Mouse (Mus musculus): ENCODE data around the gene Setdb1. TPM values are rescaled to one million over a fixed set of nuclear protein-coding genes. Genes with fewer than 3 reads are reported as not detected.

Gene Setdb1
- polyA plus RNA-seq, 1 experiment from 2014 or later = 56.5 TPM

- H3K4me3 ChIP-seq (ENCODE audit: low read length) = peak overlapping the region; percentile 91; the same call in 1 of the 2 replicates
- 74% methylated on average over 6 of the region's 6 CpGs for WGBS
- H3K4me1 ChIP-seq (ENCODE audit: control insufficient read depth, insufficient read depth, low read length) = peaks cover 22% of the 10 kb centered on the region
- no peaks in the 10 kb centered on the region for H3K27me3 ChIP-seq (ENCODE audit: control insufficient read depth, insufficient read depth, low read length)
- H3K9me3 ChIP-seq (ENCODE audit: control insufficient read depth, low read length) = no peaks in the 10 kb centered on the region
- peak overlapping the region; percentile 56 for H3K4me2 ChIP-seq (replicated peaks; ENCODE audit: low read depth, low read length)
- ATAC-seq (ENCODE audit: low FRiP score, low TSS enrichment) = no peak
- 0 out of 2 replicates have a peak, but pooled peaks cover 6% of the 10 kb centered on the region for H3K36me3 ChIP-seq (ENCODE audit: control insufficient read depth, insufficient read depth, low read length)
- no peak overlapping the region for H3K9ac ChIP-seq (ENCODE audit: low read depth, low read length)
- H3K27ac ChIP-seq (ENCODE audit: low read depth, low read length) = no peak overlapping the region
Measured at GRCm38 (mm10) chr3:95314075-95314474, 42.9 kb downstream of the Setdb1 start.

- Histone ChIP-seq H3K4me3 (ENCODE audit: low read length) (no peak overlapping the region), H3K27me3 (ENCODE audit: control insufficient read depth, insufficient read depth, low read length) (no peaks in the 10 kb centered on the region), H3K27ac (ENCODE audit: low read depth, low read length) (no peak overlapping the region), H3K4me1 (ENCODE audit: control insufficient read depth, insufficient read depth, low read length) (peaks cover 18% of the 10 kb centered on the region), H3K4me2 (replicated peaks; ENCODE audit: low read depth, low read length) (no peak overlapping the region), H3K9ac (ENCODE audit: low read depth, low read length) (no peak overlapping the region), H3K36me3 (ENCODE audit: control insufficient read depth, insufficient read depth, low read length) (0 out of 2 replicates have a peak, but pooled peaks cover under 1% of the 10 kb centered on the region), H3K9me3 (ENCODE audit: control insufficient read depth, low read length) (no peaks in the 10 kb centered on the region)
- no peak for ATAC-seq (ENCODE audit: low FRiP score, low TSS enrichment)
- WGBS = 39% methylated on average over 7 of the region's 7 CpGs
Measured at GRCm38 (mm10) chr3:95313476-95313875, 43.5 kb downstream of the Setdb1 start.

GRCm38 (mm10) chr3:95312623-95313022 lies 44.4 kb downstream of the Setdb1 start:
- no peak for ATAC-seq (ENCODE audit: low FRiP score, low TSS enrichment)
- WGBS = 86% methylated on average over 6 of the region's 6 CpGs

GRCm38 (mm10) chr3:95310968-95311882 lies 45.8 kb downstream of the Setdb1 start:
- H3K27ac ChIP-seq (ENCODE audit: low read depth, low read length) = no peak overlapping the region
- no peak for ATAC-seq (ENCODE audit: low FRiP score, low TSS enrichment)
- no peak overlapping the region for H3K4me3 ChIP-seq (ENCODE audit: low read length)
- H3K4me2 ChIP-seq (replicated peaks; ENCODE audit: low read depth, low read length) = no peak overlapping the region
- no peaks in the 10 kb centered on the region for H3K27me3 ChIP-seq (ENCODE audit: control insufficient read depth, insufficient read depth, low read length)
- no peak overlapping the region for H3K9ac ChIP-seq (ENCODE audit: low read depth, low read length)
- no peaks in the 10 kb centered on the region for H3K9me3 ChIP-seq (ENCODE audit: control insufficient read depth, low read length)
- H3K36me3 ChIP-seq (ENCODE audit: control insufficient read depth, insufficient read depth, low read length) = no peaks in the 10 kb centered on the region
- 69% methylated on average over 9 of the region's 9 CpGs for WGBS
- H3K4me1 ChIP-seq (ENCODE audit: control insufficient read depth, insufficient read depth, low read length) = peaks cover 5% of the 10 kb centered on the region

More at GRCm38 (mm10) chr3:95312623-95313022, 44.4 kb downstream of the Setdb1 start:
- H3K9me3 ChIP-seq (ENCODE audit: control insufficient read depth, low read length) = no peaks in the 10 kb centered on the region
- H3K4me2 ChIP-seq (replicated peaks; ENCODE audit: low read depth, low read length) = no peak overlapping the region
- H3K4me1 ChIP-seq (ENCODE audit: control insufficient read depth, insufficient read depth, low read length) = peaks cover 12% of the 10 kb centered on the region
- H3K27ac ChIP-seq (ENCODE audit: low read depth, low read length) = no peak overlapping the region
- no peak overlapping the region for H3K9ac ChIP-seq (ENCODE audit: low read depth, low read length)
- H3K27me3 ChIP-seq (ENCODE audit: control insufficient read depth, insufficient read depth, low read length) = no peaks in the 10 kb centered on the region
- no peaks in the 10 kb centered on the region for H3K36me3 ChIP-seq (ENCODE audit: control insufficient read depth, insufficient read depth, low read length)
- H3K4me3 ChIP-seq (ENCODE audit: low read length) = no peak overlapping the region

GRCm38 (mm10) chr3:95310496-95310895 lies 46.5 kb downstream of the Setdb1 start:
- Histone ChIP-seq H3K27ac (ENCODE audit: low read depth, low read length) (no peak overlapping the region), H3K4me3 (ENCODE audit: low read length) (no peak overlapping the region), H3K36me3 (ENCODE audit: control insufficient read depth, insufficient read depth, low read length) (no peaks in the 10 kb centered on the region), H3K9me3 (ENCODE audit: control insufficient read depth, low read length) (no peaks in the 10 kb centered on the region), H3K27me3 (ENCODE audit: control insufficient read depth, insufficient read depth, low read length) (no peaks in the 10 kb centered on the region), H3K9ac (ENCODE audit: low read depth, low read length) (no peak overlapping the region), H3K4me2 (replicated peaks; ENCODE audit: low read depth, low read length) (no peak overlapping the region), H3K4me1 (ENCODE audit: control insufficient read depth, insufficient read depth, low read length) (no peaks in the 10 kb centered on the region)
- ATAC-seq (ENCODE audit: low FRiP score, low TSS enrichment) = no peak
- WGBS = 72% methylated on average over 3 of the region's 3 CpGs

GRCm38 (mm10) chr3:95307100-95307499 lies 49.9 kb downstream of the Setdb1 start, which contains the start of gene Anxa9:
Anxa9 (minus strand) TSS chr3:95307176.
- 53% methylated on average over 7 of the region's 7 CpGs for WGBS
- peak; percentile 33; the same call in 1 of the 2 replicates for ATAC-seq (ENCODE audit: low FRiP score, low TSS enrichment)

GRCm38 (mm10) chr3:95306244-95306643 lies 50.8 kb downstream of the Setdb1 start:
- 85% methylated on average over 4 of the region's 4 CpGs for WGBS
- H3K4me3 ChIP-seq (ENCODE audit: low read length) = no peak overlapping the region
- H3K9me3 ChIP-seq (ENCODE audit: control insufficient read depth, low read length) = no peaks in the 10 kb centered on the region
- no peak for ATAC-seq (ENCODE audit: low FRiP score, low TSS enrichment)
- H3K27me3 ChIP-seq (ENCODE audit: control insufficient read depth, insufficient read depth, low read length) = no peaks in the 10 kb centered on the region
- H3K9ac ChIP-seq (ENCODE audit: low read depth, low read length) = no peak overlapping the region
- no peak overlapping the region for H3K27ac ChIP-seq (ENCODE audit: low read depth, low read length)
- no peaks in the 10 kb centered on the region for H3K4me1 ChIP-seq (ENCODE audit: control insufficient read depth, insufficient read depth, low read length)
- no peak overlapping the region for H3K4me2 ChIP-seq (replicated peaks; ENCODE audit: low read depth, low read length)
- no peaks in the 10 kb centered on the region for H3K36me3 ChIP-seq (ENCODE audit: control insufficient read depth, insufficient read depth, low read length)

More at GRCm38 (mm10) chr3:95307100-95307499, 49.9 kb downstream of the Setdb1 start, which contains the start of gene Anxa9:
- Histone ChIP-seq H3K4me3 (ENCODE audit: low read length) (no peak within 1 kb of the TSS), H3K9ac (ENCODE audit: low read depth, low read length) (no peak within 1 kb of the TSS), H3K4me2 (replicated peaks; ENCODE audit: low read depth, low read length) (no peak within 1 kb of the TSS), H3K27me3 (ENCODE audit: control insufficient read depth, insufficient read depth, low read length) (no peaks in the 10 kb centered on the region), H3K4me1 (ENCODE audit: control insufficient read depth, insufficient read depth, low read length) (no peaks in the 10 kb centered on the region), H3K36me3 (ENCODE audit: control insufficient read depth, insufficient read depth, low read length) (no peaks in the 10 kb centered on the region), H3K9me3 (ENCODE audit: control insufficient read depth, low read length) (no peaks in the 10 kb centered on the region), H3K27ac (ENCODE audit: low read depth, low read length) (peak within 1 kb of the TSS; percentile 42)

GRCm38 (mm10) chr3:95301204-95301796 lies 55.7 kb downstream of the Setdb1 start:
- ATAC-seq (ENCODE audit: low FRiP score, low TSS enrichment) = no peak
- Histone ChIP-seq H3K9ac (ENCODE audit: low read depth, low read length) (no peak overlapping the region), H3K4me1 (ENCODE audit: control insufficient read depth, insufficient read depth, low read length) (no peaks in the 10 kb centered on the region; the same call in 1 of the 2 replicates), H3K36me3 (ENCODE audit: control insufficient read depth, insufficient read depth, low read length) (no peaks in the 10 kb centered on the region), H3K4me2 (replicated peaks; ENCODE audit: low read depth, low read length) (no peak overlapping the region), H3K27me3 (ENCODE audit: control insufficient read depth, insufficient read depth, low read length) (no peaks in the 10 kb centered on the region), H3K9me3 (ENCODE audit: control insufficient read depth, low read length) (no peaks in the 10 kb centered on the region), H3K4me3 (ENCODE audit: low read length) (no peak overlapping the region), H3K27ac (ENCODE audit: low read depth, low read length) (no peak overlapping the region)
- 82% methylated on average over 3 of the region's 3 CpGs for WGBS

GRCm38 (mm10) chr3:95298018-95298417 lies 59.0 kb downstream of the Setdb1 start:
- ATAC-seq (ENCODE audit: low FRiP score, low TSS enrichment) = no peak
- Histone ChIP-seq H3K36me3 (ENCODE audit: control insufficient read depth, insufficient read depth, low read length) (peaks cover 22% of the 10 kb centered on the region), H3K4me3 (ENCODE audit: low read length) (no peak overlapping the region), H3K27ac (ENCODE audit: low read depth, low read length) (no peak overlapping the region), H3K9ac (ENCODE audit: low read depth, low read length) (no peak overlapping the region), H3K4me1 (ENCODE audit: control insufficient read depth, insufficient read depth, low read length) (no peaks in the 10 kb centered on the region; the same call in 1 of the 2 replicates), H3K4me2 (replicated peaks; ENCODE audit: low read depth, low read length) (no peak overlapping the region), H3K27me3 (ENCODE audit: control insufficient read depth, insufficient read depth, low read length) (no peaks in the 10 kb centered on the region), H3K9me3 (ENCODE audit: control insufficient read depth, low read length) (no peaks in the 10 kb centered on the region)
- 83% methylated on average over 7 of the region's 7 CpGs for WGBS

Measured in kidney, embryonic 14.5 days (tissue).